Mouse (Mus musculus) forebrain, embryonic 10.5 days (tissue): ENCODE results near the gene Pink1. TPM values are rescaled to one million over a fixed set of nuclear protein-coding genes. Genes with fewer than 3 reads are reported as not detected.

Experiments used
- DNase-seq: peaks from one replicate; pipeline ENCODE4 v3.0.0-alpha.2; 2017; ENCODE audit warnings: low spot score; ENCODE audit errors: extremely low spot score
- H3K27ac ChIP-seq: fragments of 300-500 bp; sonication (generic); 2 replicates; pipeline ENCODE4 v1.5.1; 2016; ENCODE audit warnings: mild to moderate bottlenecking
- H3K27me3 ChIP-seq: fragments of 300-500 bp; sonication (generic); 2 replicates; pipeline ENCODE4 v1.6.1; 2016; ENCODE audit warnings: mild to moderate bottlenecking; ENCODE audit not compliant: poor library complexity, severe bottlenecking
- H3K36me3 ChIP-seq: fragments of 300-500 bp; sonication (generic); replicated peaks from 2 replicates; pipeline ENCODE4 v1.6.1; 2016; ENCODE audit warnings: mild to moderate bottlenecking, moderate library complexity
- H3K4me1 ChIP-seq: fragments of 300-500 bp; sonication (generic); 2 replicates; pipeline ENCODE4 v1.6.1; 2016
- H3K4me3 ChIP-seq: fragments of 300-500 bp; sonication (generic); 2 replicates; pipeline ENCODE4 v1.5.1; 2016; ENCODE audit warnings: mild to moderate bottlenecking, moderate library complexity
- H3K9me3 ChIP-seq: fragments of 300-500 bp; sonication (generic); 2 replicates; pipeline ENCODE4 v1.6.1; 2016; ENCODE audit warnings: mild to moderate bottlenecking, moderate library complexity
- WGBS: fragments of 180-500 bp; shearing (Covaris S2); methylation state at CpG from one replicate; pipeline ENCODE4 v1.1.7; 2016; 5-methylcytosine and 5-hydroxymethylcytosine counted together
- polyA plus RNA-seq: library from polyadenylated mRNA; unstranded; fragments of >200 nt; fragmentation: Nextera tagmentation; extraction: Ambion mirVana; gene quantifications from 2 replicates; pipeline ENCODE4 v1.2.1, GENCODE M21; 2016

Gene Pink1
- 24.6 and 26.7 TPM in 2 replicates for polyA plus RNA-seq

GRCm38 (mm10) chr4:138326077-138326695 lies at the start of gene Pink1:
Gene Pink1 (minus strand): TSS chr4:138326307.
- Histone ChIP-seq H3K4me3 (peak within 1 kb of the TSS; percentile 93), H3K4me1 (peaks cover 63% of the 10 kb centered on the region), H3K36me3 (no peaks in the 10 kb centered on the region), H3K27me3 (peaks cover 8% of the 10 kb centered on the region), H3K27ac (peak within 1 kb of the TSS; percentile 94), H3K9me3 (0 out of 2 replicates have a peak, but pooled peaks cover 3% of the 10 kb centered on the region)
- peak; percentile 86 for DNase-seq
- WGBS = 4% methylated on average over 41 of the region's 41 CpGs

- WGBS = 89% methylated on average over 3 of the region's 3 CpGs
- no peak overlapping the region for H3K27ac ChIP-seq
- no peak for DNase-seq
These were observed 49.0 kb upstream of the Pink1 start for GRCm38 (mm10) chr4:138375117-138375516.

GRCm38 (mm10) chr4:138370996-138371516 lies 44.9 kb upstream of the Pink1 start:
- WGBS = 82% methylated on average over 5 of the region's 5 CpGs
- H3K27ac ChIP-seq = no peak overlapping the region
- no peak overlapping the region for H3K4me3 ChIP-seq
- H3K4me1 ChIP-seq = peaks cover 18% of the 10 kb centered on the region
- H3K36me3 ChIP-seq = no peaks in the 10 kb centered on the region
- H3K27me3 ChIP-seq = peaks cover 35% of the 10 kb centered on the region
- no peaks in the 10 kb centered on the region for H3K9me3 ChIP-seq
- no peak for DNase-seq

More at GRCm38 (mm10) chr4:138375117-138375516, 49.0 kb upstream of the Pink1 start:
- Histone ChIP-seq H3K27me3 (no peaks in the 10 kb centered on the region), H3K36me3 (no peaks in the 10 kb centered on the region), H3K4me3 (no peak overlapping the region), H3K4me1 (peaks cover 25% of the 10 kb centered on the region), H3K9me3 (no peaks in the 10 kb centered on the region)

- DNase-seq = no peak
- H3K27me3 ChIP-seq = peaks cover 41% of the 10 kb centered on the region
- H3K27ac ChIP-seq = no peak overlapping the region
- H3K36me3 ChIP-seq = no peaks in the 10 kb centered on the region
- H3K4me1 ChIP-seq = peaks cover 18% of the 10 kb centered on the region
- WGBS = 89% methylated on average over 12 of the region's 12 CpGs
- H3K4me3 ChIP-seq = no peak overlapping the region
- no peaks in the 10 kb centered on the region for H3K9me3 ChIP-seq
These were observed 42.6 kb upstream of the Pink1 start for GRCm38 (mm10) chr4:138368498-138369260.

- Histone ChIP-seq H3K4me1 (peaks cover 13% of the 10 kb centered on the region), H3K4me3 (peak within 1 kb of the TSS; percentile 55), H3K9me3 (no peaks in the 10 kb centered on the region), H3K27me3 (peaks cover 41% of the 10 kb centered on the region), H3K36me3 (no peaks in the 10 kb centered on the region), H3K27ac (peak within 1 kb of the TSS; percentile 73)
- 11% methylated on average over 34 of the region's 34 CpGs for whole genome bisulfite sequencing
- peak; percentile 67 for DNase-seq
These were observed 41.8 kb upstream of the Pink1 start, which contains the start of gene Cda for GRCm38 (mm10) chr4:138367641-138368497. Gene Cda (minus strand): TSS chr4:138367992.

GRCm38 (mm10) chr4:138366561-138366960 lies 40.5 kb upstream of the Pink1 start:
- H3K4me1 ChIP-seq = peaks cover 18% of the 10 kb centered on the region
- H3K9me3 ChIP-seq = no peaks in the 10 kb centered on the region
- WGBS = 88% methylated on average over 2 of the region's 2 CpGs
- no peaks in the 10 kb centered on the region for H3K36me3 ChIP-seq
- no peak overlapping the region for H3K27ac ChIP-seq
- no peak overlapping the region for H3K4me3 ChIP-seq
- DNase-seq = no peak
- peaks cover 47% of the 10 kb centered on the region for H3K27me3 ChIP-seq

- Histone ChIP-seq H3K27me3 (peaks cover 50% of the 10 kb centered on the region), H3K4me1 (peaks cover 24% of the 10 kb centered on the region), H3K36me3 (no peaks in the 10 kb centered on the region), H3K27ac (no peak overlapping the region), H3K9me3 (no peaks in the 10 kb centered on the region), H3K4me3 (no peak overlapping the region)
- 78% methylated on average over 5 of the region's 5 CpGs for WGBS
- no peak for DNase-seq
These were observed 37.4 kb upstream of the Pink1 start for GRCm38 (mm10) chr4:138363511-138363910.

GRCm38 (mm10) chr4:138362883-138363282 lies 36.8 kb upstream of the Pink1 start:
- 84% methylated on average over 7 of the region's 7 CpGs for whole genome bisulfite sequencing
- H3K4me1 ChIP-seq = peaks cover 18% of the 10 kb centered on the region
- peaks cover 43% of the 10 kb centered on the region for H3K27me3 ChIP-seq
- no peak overlapping the region for H3K27ac ChIP-seq
- no peaks in the 10 kb centered on the region for H3K36me3 ChIP-seq
- no peaks in the 10 kb centered on the region for H3K9me3 ChIP-seq
- H3K4me3 ChIP-seq = no peak overlapping the region
- DNase-seq = no peak

- WGBS = 10% methylated on average over 11 of the region's 11 CpGs
- Histone ChIP-seq H3K27ac (peak overlapping the region; percentile 27; the same call in 1 of the 2 replicates), H3K9me3 (no peaks in the 10 kb centered on the region), H3K4me1 (peaks cover 12% of the 10 kb centered on the region), H3K36me3 (no peaks in the 10 kb centered on the region), H3K4me3 (peak overlapping the region; percentile 13), H3K27me3 (peaks cover 29% of the 10 kb centered on the region)
- peak; percentile 23 for DNase-seq
These were observed 35.3 kb upstream of the Pink1 start for GRCm38 (mm10) chr4:138361370-138361821.

- Histone ChIP-seq H3K27ac (no peak overlapping the region), H3K4me3 (no peak overlapping the region), H3K36me3 (no peaks in the 10 kb centered on the region), H3K27me3 (peaks cover 19% of the 10 kb centered on the region), H3K4me1 (peaks cover 12% of the 10 kb centered on the region), H3K9me3 (no peaks in the 10 kb centered on the region)
- no peak for DNase-seq
- 87% methylated on average over 3 of the region's 3 CpGs for WGBS
These were observed 32.1 kb upstream of the Pink1 start for GRCm38 (mm10) chr4:138358176-138358575.

- H3K9me3 ChIP-seq = no peaks in the 10 kb centered on the region
These were observed 30.4 kb upstream of the Pink1 start for GRCm38 (mm10) chr4:138356551-138356950.

GRCm38 (mm10) chr4:138356141-138356540 lies 30.0 kb upstream of the Pink1 start:
- no peaks in the 10 kb centered on the region for H3K36me3 ChIP-seq
- H3K27ac ChIP-seq = no peak overlapping the region
- H3K9me3 ChIP-seq = no peaks in the 10 kb centered on the region; the same call in 1 of the 2 replicates
- no peak for DNase-seq
- peaks cover 2% of the 10 kb centered on the region for H3K4me1 ChIP-seq
- WGBS = 88% methylated on average over 8 of the region's 8 CpGs
- H3K27me3 ChIP-seq = peaks cover 9% of the 10 kb centered on the region
- no peak overlapping the region for H3K4me3 ChIP-seq

More at GRCm38 (mm10) chr4:138356551-138356950, 30.4 kb upstream of the Pink1 start:
- Histone ChIP-seq H3K4me3 (no peak overlapping the region), H3K27ac (no peak overlapping the region), H3K27me3 (peaks cover 13% of the 10 kb centered on the region), H3K4me1 (peaks cover 6% of the 10 kb centered on the region), H3K36me3 (no peaks in the 10 kb centered on the region)
- DNase-seq = no peak
- WGBS = 96% methylated on average over 12 of the region's 12 CpGs
